Comparison of ENCODE assay signal across 16 mouse cellular contexts in genomic region chr1:97667288-97667687, GRCm38 (mm10).
"Had no signal": no experiment of that assay in that cellular context is flagged by ENCODE, and none has a peak within 500 bp of the region (broad histone marks: within the 10 kb centered on the region; RNA-seq: fewer than 3 reads in every experiment).

No protein-coding gene starts in this region.

- H3K27ac ChIP-seq: midbrain, embryonic 13.5 days; midbrain, embryonic 15.5 days; neural tube, embryonic 12.5 days had no signal

- H3K9me3 ChIP-seq: megakaryocyte, embryonic 14.5 days; midbrain, embryonic 13.5 days; midbrain, embryonic 15.5 days; neural tube, embryonic 12.5 days had no signal

- H3K4me3 ChIP-seq: megakaryocyte, embryonic 14.5 days; midbrain, embryonic 13.5 days; midbrain, embryonic 15.5 days; neural tube, embryonic 12.5 days had no signal

- H3K9ac ChIP-seq: lung, embryonic 14.5 days; midbrain, embryonic 13.5 days; midbrain, embryonic 15.5 days; neural tube, embryonic 12.5 days had no signal

- H3K36me3 ChIP-seq: midbrain, embryonic 13.5 days; midbrain, embryonic 15.5 days; neural tube, embryonic 12.5 days had no signal

- DNase-seq: lung, adult 18-20 months; lung, embryonic 14.5 days; lung, postnatal 10 days; lung, postnatal 4 days; retina, postnatal 1 day; right cerebral cortex, adult 18-20 months; right cerebral cortex, postnatal 25 days; right cerebral cortex, postnatal 4 days; spleen, adult 18-20 months; thymus, adult 18-20 months; thymus, postnatal 14 days; thymus, postnatal 36 days had no signal

- H3K4me1 ChIP-seq: neural tube, embryonic 12.5 days had no signal

- H3K4me2 ChIP-seq: lung, embryonic 14.5 days; midbrain, embryonic 13.5 days; midbrain, embryonic 15.5 days; neural tube, embryonic 12.5 days had no signal

- ATAC-seq: midbrain, embryonic 13.5 days; midbrain, embryonic 15.5 days had no signal

- H3K27me3 ChIP-seq: midbrain, embryonic 13.5 days; midbrain, embryonic 15.5 days; neural tube, embryonic 12.5 days had no signal
